Mouse (Mus musculus) heart, embryonic 14.5 days (tissue): ENCODE results near the gene Pofut2. TPM values are rescaled to one million over a fixed set of nuclear protein-coding genes. Genes with fewer than 3 reads are reported as not detected.

Source experiments
- ATAC-seq: fragments of 200-750 bp; cut with Nextera tagmentation; 2 replicates; pipeline ENCODE4 v1.8.0; 2017; ENCODE audit warnings: low read depth, moderate TSS enrichment; ENCODE audit not compliant: insufficient number of reproducible peaks, insufficient read depth, low FRiP score
- H3K27ac ChIP-seq, 2 experiments: fragments of 200-500 bp in 1 of 2; fragments of 300-500 bp in 1 of 2; sonication (generic) in 1 of 2; replicated peaks in 1 of 2; 2 replicates each; pipeline ENCODE4 v1.5.1; 2012 to 2014; ENCODE audit warnings: low read depth in 2 of 2, low read length in 2 of 2, control low read depth in 1 of 2, mild to moderate bottlenecking in 1 of 2, mixed read lengths in 1 of 2; ENCODE audit not compliant: control insufficient read depth in 1 of 2, insufficient read depth in 1 of 2
- H3K27me3 ChIP-seq: fragments of 300-500 bp; sonication (generic); 2 replicates; pipeline ENCODE4 v1.6.1; 2014; ENCODE audit warnings: mild to moderate bottlenecking, low read length, control low read depth; ENCODE audit not compliant: control insufficient read depth, insufficient read depth
- H3K36me3 ChIP-seq: fragments of 300-500 bp; sonication (generic); 2 replicates; pipeline ENCODE4 v1.6.1; 2014; ENCODE audit warnings: mild to moderate bottlenecking, control low read depth, low read length, mixed read lengths; ENCODE audit not compliant: control insufficient read depth, insufficient read depth
- H3K4me1 ChIP-seq, 2 experiments: fragments of 200-500 bp in 1 of 2; fragments of 300-500 bp in 1 of 2; sonication (generic) in 1 of 2; 2 replicates each; pipeline ENCODE4 v1.6.1; 2012 to 2014; ENCODE audit warnings: low read length in 2 of 2, control low read depth in 1 of 2, mixed read lengths in 1 of 2; ENCODE audit not compliant: control insufficient read depth in 2 of 2, insufficient read depth in 2 of 2
- H3K4me2 ChIP-seq: fragments of 300-500 bp; sonication (generic); 2 replicates; pipeline ENCODE4 v1.6.1; 2014; ENCODE audit warnings: mild to moderate bottlenecking, low read length
- H3K4me3 ChIP-seq, 2 experiments: fragments of 200-500 bp in 1 of 2; fragments of 300-500 bp in 1 of 2; sonication (generic) in 1 of 2; 2 replicates each; pipeline ENCODE4 v1.5.1; 2012 to 2014; ENCODE audit warnings: low read length in 2 of 2, mild to moderate bottlenecking in 2 of 2, control low read depth in 1 of 2, low read depth in 1 of 2, moderate library complexity in 1 of 2; ENCODE audit not compliant: control insufficient read depth in 1 of 2, insufficient read depth in 1 of 2
- H3K9ac ChIP-seq: fragments of 300-500 bp; sonication (generic); 2 replicates; pipeline ENCODE4 v1.6.1; 2014; ENCODE audit warnings: mild to moderate bottlenecking, low read length
- H3K9me3 ChIP-seq: fragments of 300-500 bp; sonication (generic); 2 replicates; pipeline ENCODE4 v1.6.1; 2016; ENCODE audit warnings: low read length, control low read depth; ENCODE audit not compliant: control insufficient read depth
- WGBS: fragments of 180-500 bp; shearing (Covaris S2); extraction: QIAGEN DNeasy Blood & Tissue Kit; methylation state at CpG from one replicate; pipeline ENCODE4 v1.1.7; 2014; 5-methylcytosine and 5-hydroxymethylcytosine counted together
- polyA plus RNA-seq: library from polyadenylated mRNA; unstranded; fragments of >200 nt; fragmentation: Nextera tagmentation; extraction: Ambion mirVana; gene quantifications from 2 replicates; pipeline ENCODE4 v1.2.1, GENCODE M21; 2014

The Pofut2 gene
- polyA plus RNA-seq, 1 experiment from 2014 or later = 105 TPM

- Histone ChIP-seq H3K4me3 (no peak overlapping the region), H3K4me1 (peaks cover 18 to 43% of the 10 kb centered on the region in 2 experiments), H3K9me3 (no peaks in the 10 kb centered on the region), H3K36me3 (peaks cover 14% of the 10 kb centered on the region), H3K4me2 (no peak overlapping the region), H3K9ac (no peak overlapping the region), H3K27ac (no peak overlapping the region; a peak in 1 of 4 replicates), H3K27me3 (no peaks in the 10 kb centered on the region)
- WGBS = 89% methylated on average over 8 of the region's 8 CpGs
- ATAC-seq = no peak
Observed at GRCm38 (mm10) chr10:77289559-77289958, 30.5 kb downstream of the Pofut2 start.

DNA sequence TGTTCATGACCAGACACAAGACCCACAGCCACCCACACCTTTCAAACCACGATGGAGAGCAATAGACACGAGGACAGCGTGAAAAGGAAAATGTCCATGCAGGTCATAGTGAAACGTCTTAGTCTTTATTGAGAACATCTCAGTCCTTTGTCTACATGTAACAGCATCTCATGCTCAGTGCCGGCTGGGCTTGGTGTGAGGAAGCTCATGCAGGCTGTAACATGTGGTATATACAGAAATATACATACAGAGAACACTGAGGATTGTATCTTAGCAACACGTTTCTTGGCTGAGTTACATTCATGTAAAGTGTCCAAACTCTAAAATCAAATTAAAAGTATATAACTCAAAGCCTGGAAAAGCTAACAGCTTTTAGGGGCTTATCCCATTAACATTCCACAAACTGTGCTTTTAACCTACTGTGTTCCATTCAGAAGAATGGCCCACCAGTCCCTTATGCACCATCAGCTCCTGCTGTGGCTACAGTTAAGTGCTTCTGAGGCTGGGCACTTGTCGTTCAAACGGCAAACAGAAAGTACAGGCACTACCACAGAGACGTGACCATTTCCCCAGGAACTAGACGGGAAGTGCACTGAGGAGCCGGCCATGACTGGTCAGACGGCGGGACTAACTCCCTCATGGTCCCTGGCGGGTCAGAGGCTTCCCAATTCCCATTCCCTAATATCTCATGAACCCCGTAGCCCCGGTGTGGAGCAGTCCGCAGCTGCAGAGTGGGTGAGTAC lies 31.8 kb downstream of the Pofut2 start:
- no peak overlapping the region for H3K9ac ChIP-seq
- H3K27me3 ChIP-seq = no peaks in the 10 kb centered on the region
- H3K27ac ChIP-seq = 0 out of 4 replicates have a peak overlapping the region, but pooled peaks of 1 of the 2 experiments have one; percentile 9
- WGBS = 75% methylated on average over 17 of the region's 17 CpGs
- no peak overlapping the region for H3K4me2 ChIP-seq
- ATAC-seq = no peak
- H3K36me3 ChIP-seq = peaks cover 26% of the 10 kb centered on the region
- no peak overlapping the region for H3K4me3 ChIP-seq
- peaks cover 18 to 35% of the 10 kb centered on the region in 2 experiments for H3K4me1 ChIP-seq
- H3K9me3 ChIP-seq = no peaks in the 10 kb centered on the region

DNA sequence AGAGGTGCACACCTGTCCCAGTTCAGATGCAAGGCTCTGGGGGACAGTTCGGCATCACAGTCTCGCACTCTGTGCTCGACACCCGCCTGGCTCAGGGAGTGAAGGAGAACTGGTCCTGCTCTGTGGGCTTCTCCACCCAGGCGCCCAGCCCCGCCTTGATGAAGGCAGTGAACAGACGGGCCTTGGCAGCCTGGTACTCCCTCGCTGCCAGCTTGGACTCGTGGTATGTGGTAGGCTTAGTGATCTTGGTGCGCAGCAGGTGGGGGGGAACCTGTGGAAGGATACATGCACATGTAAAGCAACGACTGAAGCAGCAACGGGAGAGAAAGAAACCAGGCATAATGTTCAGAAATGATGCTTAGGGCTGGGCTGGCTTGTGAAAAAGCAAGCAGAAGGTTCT lies 35.7 kb downstream of the Pofut2 start:
- no peak for ATAC-seq
- peaks cover 38% of the 10 kb centered on the region for H3K36me3 ChIP-seq
- 89% methylated on average over 12 of the region's 12 CpGs for WGBS
- H3K4me2 ChIP-seq = no peak overlapping the region
- no peaks in the 10 kb centered on the region for H3K27me3 ChIP-seq
- no peak overlapping the region for H3K4me3 ChIP-seq
- H3K27ac ChIP-seq = no peak overlapping the region
- H3K4me1 ChIP-seq = peaks cover 2 to 8% of the 10 kb centered on the region in 2 experiments; a peak in 2 of 4 replicates
- H3K9me3 ChIP-seq = no peaks in the 10 kb centered on the region
- no peak overlapping the region for H3K9ac ChIP-seq

GRCm38 (mm10) chr10:77298621-77299020 lies 39.6 kb downstream of the Pofut2 start:
- Histone ChIP-seq H3K36me3 (peaks cover 59% of the 10 kb centered on the region), H3K27ac (no peak overlapping the region), H3K9ac (no peak overlapping the region), H3K27me3 (no peaks in the 10 kb centered on the region), H3K9me3 (no peaks in the 10 kb centered on the region), H3K4me2 (no peak overlapping the region), H3K4me1 (no peaks in the 10 kb centered on the region), H3K4me3 (no peak overlapping the region)
- WGBS = 62% methylated on average over 8 of the region's 8 CpGs
- ATAC-seq = no peak

DNA sequence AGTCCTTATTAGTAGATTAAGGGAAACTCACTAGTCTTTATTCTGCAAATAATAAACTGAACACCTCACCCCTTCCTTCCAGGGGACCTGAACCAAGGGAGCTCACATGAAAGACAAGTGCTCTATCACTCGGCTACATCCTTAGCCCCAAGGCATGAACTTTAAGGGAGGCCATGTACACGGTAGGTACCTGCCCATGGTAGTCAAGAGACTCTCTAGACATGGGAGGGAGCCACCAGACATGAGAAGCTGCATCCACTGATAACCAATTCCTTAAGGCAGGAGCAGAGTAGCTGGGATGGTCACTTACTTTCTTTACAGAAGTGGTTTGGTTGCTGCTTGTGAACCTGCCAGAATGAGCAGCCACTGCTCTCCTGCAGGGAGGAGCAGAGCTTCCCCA lies 40.2 kb downstream of the Pofut2 start:
- H3K27ac ChIP-seq = no peak overlapping the region
- no peak for ATAC-seq
- H3K4me2 ChIP-seq = no peak overlapping the region
- H3K36me3 ChIP-seq = peaks cover 57% of the 10 kb centered on the region
- H3K9ac ChIP-seq = no peak overlapping the region
- WGBS = 90% methylated on average over 2 of the region's 2 CpGs
- H3K4me3 ChIP-seq = no peak overlapping the region
- no peaks in the 10 kb centered on the region for H3K9me3 ChIP-seq
- no peaks in the 10 kb centered on the region for H3K4me1 ChIP-seq
- no peaks in the 10 kb centered on the region for H3K27me3 ChIP-seq

GRCm38 (mm10) chr10:77300237-77300933 lies 41.4 kb downstream of the Pofut2 start:
- H3K27ac ChIP-seq = no peak overlapping the region

GRCm38 (mm10) chr10:77300934-77301297 lies 41.9 kb downstream of the Pofut2 start:
- no peak overlapping the region for H3K4me3 ChIP-seq
- no peak overlapping the region for H3K27ac ChIP-seq
- H3K27me3 ChIP-seq = no peaks in the 10 kb centered on the region
- ATAC-seq = no peak
- H3K4me1 ChIP-seq = peaks cover 0 to 2% of the 10 kb centered on the region in 2 experiments; a peak in 1 of 4 replicates
- no peaks in the 10 kb centered on the region for H3K9me3 ChIP-seq
- 80% methylated on average over 4 of the region's 4 CpGs for WGBS
- H3K36me3 ChIP-seq = peaks cover 43% of the 10 kb centered on the region
- no peak overlapping the region for H3K4me2 ChIP-seq
- no peak overlapping the region for H3K9ac ChIP-seq

More at GRCm38 (mm10) chr10:77300237-77300933, 41.4 kb downstream of the Pofut2 start:
- peaks cover 48% of the 10 kb centered on the region for H3K36me3 ChIP-seq
- H3K9me3 ChIP-seq = no peaks in the 10 kb centered on the region
- WGBS = 71% methylated on average over 8 of the region's 8 CpGs
- no peaks in the 10 kb centered on the region for H3K27me3 ChIP-seq
- H3K4me3 ChIP-seq = no peak overlapping the region
- H3K4me2 ChIP-seq = no peak overlapping the region
- no peak for ATAC-seq
- H3K4me1 ChIP-seq = no peaks in the 10 kb centered on the region
- H3K9ac ChIP-seq = no peak overlapping the region
